Mouse (Mus musculus) CH12.LX (cell line): Measurements from ENCODE around the gene Nudt15. TPM values are rescaled to one million over a fixed set of nuclear protein-coding genes. Genes with fewer than 3 reads are reported as not detected.

Experiments
- DNase-seq: peaks from one replicate; pipeline ENCODE4 v3.0.0-alpha.2; 2013; ENCODE audit errors: extremely low read depth
- H3K27ac ChIP-seq: 2 replicates; pipeline ENCODE4 v1.5.1; 2012; ENCODE audit warnings: low read depth, mild to moderate bottlenecking, control low read depth, moderate library complexity; ENCODE audit not compliant: insufficient read depth
- H3K27me3 ChIP-seq: replicated peaks from 2 replicates; pipeline ENCODE3; 2012; ENCODE audit warnings: inconsistent platforms
- H3K36me3 ChIP-seq, 2 experiments: replicated peaks in 1 of 2; 2 replicates each; pipeline versions ENCODE3 to v1.6.1; 2012; ENCODE audit warnings: inconsistent platforms in 1 of 2, low read length in 1 of 2, mild to moderate bottlenecking in 1 of 2, mixed read lengths in 1 of 2, moderate library complexity in 1 of 2; ENCODE audit not compliant: control insufficient read depth in 1 of 2, insufficient read depth in 1 of 2
- H3K4me1 ChIP-seq, 2 experiments: 2 replicates each; pipeline ENCODE4 v1.6.1; 2012; ENCODE audit warnings: inconsistent platforms in 1 of 2, moderate library complexity in 1 of 2; ENCODE audit not compliant: insufficient read depth in 2 of 2, control insufficient read depth in 1 of 2
- H3K4me2 ChIP-seq: 2 replicates; pipeline ENCODE4 v1.6.1; 2012; ENCODE audit warnings: low read depth, mild to moderate bottlenecking, control low read depth; ENCODE audit not compliant: poor library complexity, insufficient read depth, severe bottlenecking
- H3K4me3 ChIP-seq, 3 experiments: fragments of 150-350 bp in 1 of 3; sonication (generic) in 1 of 3; replicated peaks in 1 of 3; 2 replicates each; pipeline versions ENCODE3 to v1.5.1; 2011 to 2012; ENCODE audit warnings: low read depth in 2 of 3, low read length in 2 of 3, mild to moderate bottlenecking in 2 of 3, moderate library complexity in 2 of 3, control low read depth in 1 of 3, improper control_type of control experiment in 1 of 3, inconsistent platforms in 1 of 3, mixed read lengths in 1 of 3; ENCODE audit not compliant: poor library complexity in 1 of 3
- H3K79me2 ChIP-seq: replicated peaks from 2 replicates; pipeline ENCODE4 v1.6.1; 2012; ENCODE audit warnings: mild to moderate bottlenecking, moderate library complexity; ENCODE audit not compliant: control insufficient read depth, poor library complexity, insufficient read depth, severe bottlenecking; ENCODE audit errors: extremely low read depth
- H3K9ac ChIP-seq: 2 replicates; pipeline ENCODE4 v1.6.1; 2012; ENCODE audit warnings: low read depth, mild to moderate bottlenecking, control low read depth, moderate library complexity; ENCODE audit not compliant: insufficient read depth
- H3K9me3 ChIP-seq: replicated peaks from 2 replicates; pipeline ENCODE3; 2012; ENCODE audit warnings: low read length, inconsistent platforms, mixed read lengths
- BHLHE40 ChIP-seq: IDR thresholded peaks from 2 replicates; pipeline ENCODE4 v1.6.1; 2011; ENCODE audit warnings: mild to moderate bottlenecking, low read depth, low read length, improper control_type of control experiment
- CHD2 ChIP-seq: IDR thresholded peaks from 2 replicates; pipeline ENCODE4 v1.6.1; 2011; ENCODE audit warnings: low read length, improper control_type of control experiment
- CTCF ChIP-seq, 2 experiments: IDR thresholded peaks in 1 of 2; conservative IDR thresholded peaks in 1 of 2; 2 replicates each; pipeline ENCODE4 v1.5.1; 2011 to 2012; ENCODE audit warnings: low read depth in 2 of 2, low read length in 2 of 2, improper control_type of control experiment in 1 of 2, inconsistent platforms in 1 of 2, mild to moderate bottlenecking in 1 of 2, moderate library complexity in 1 of 2
- E2F4 ChIP-seq: IDR thresholded peaks from 2 replicates; pipeline ENCODE4 v1.6.1; 2011; ENCODE audit warnings: low read depth, low read length, improper control_type of control experiment; ENCODE audit not compliant: insufficient replicate concordance
- ELF1 ChIP-seq: IDR thresholded peaks from 2 replicates; pipeline ENCODE4 v1.6.1; 2014; ENCODE audit warnings: low read depth, mild to moderate bottlenecking, inconsistent platforms, low read length, improper control_type of control experiment
- EP300 ChIP-seq: IDR thresholded peaks from 2 replicates; pipeline ENCODE4 v1.6.1; 2011; ENCODE audit warnings: low read length, improper control_type of control experiment
- HCFC1 ChIP-seq: IDR thresholded peaks from 2 replicates; pipeline ENCODE4 v1.6.1; 2012; ENCODE audit warnings: low read depth, mild to moderate bottlenecking, inconsistent platforms, low read length, improper control_type of control experiment
- IRF4 ChIP-seq: IDR thresholded peaks from 2 replicates; pipeline ENCODE4 v1.6.1; 2014; ENCODE audit warnings: low read depth, mild to moderate bottlenecking, inconsistent platforms, low read length, improper control_type of control experiment
- JUN ChIP-seq: IDR thresholded peaks from 2 replicates; pipeline ENCODE4 v1.6.1; 2011; ENCODE audit warnings: low read depth, mild to moderate bottlenecking, low read length, improper control_type of control experiment, moderate library complexity; ENCODE audit not compliant: insufficient read depth
- KAT2A ChIP-seq: IDR thresholded peaks from 2 replicates; pipeline ENCODE4 v1.6.1; 2012; ENCODE audit warnings: low read length, improper control_type of control experiment, inconsistent platforms; ENCODE audit not compliant: insufficient replicate concordance
- MAX ChIP-seq: IDR thresholded peaks from 2 replicates; pipeline ENCODE4 v1.6.1; 2011; ENCODE audit warnings: low read length, improper control_type of control experiment
- MAZ ChIP-seq: IDR thresholded peaks from 2 replicates; pipeline ENCODE4 v1.6.1; 2012; ENCODE audit warnings: low read depth, mild to moderate bottlenecking, inconsistent platforms, low read length, improper control_type of control experiment, moderate library complexity
- MEF2A ChIP-seq: IDR thresholded peaks from 2 replicates; pipeline ENCODE4 v1.6.1; 2014; ENCODE audit warnings: low read depth, mild to moderate bottlenecking, inconsistent platforms, low read length, improper control_type of control experiment, borderline replicate concordance
- MXI1 ChIP-seq: IDR thresholded peaks from 2 replicates; pipeline ENCODE4 v1.6.1; 2011; ENCODE audit warnings: mild to moderate bottlenecking, low read depth, low read length, improper control_type of control experiment
- MYC ChIP-seq: IDR thresholded peaks from 2 replicates; pipeline ENCODE4 v1.6.1; 2011; ENCODE audit warnings: low read depth, mild to moderate bottlenecking, improper control_type of control experiment, low read length
- NELFE ChIP-seq: IDR thresholded peaks from 2 replicates; pipeline ENCODE4 v1.6.1; 2011; ENCODE audit warnings: low read depth, low read length, improper control_type of control experiment
- NRF1 ChIP-seq: IDR thresholded peaks from 2 replicates; pipeline ENCODE4 v1.6.1; 2014; ENCODE audit warnings: low read depth, mild to moderate bottlenecking, inconsistent platforms, low read length, improper control_type of control experiment, moderate library complexity
- PAX5 ChIP-seq: IDR thresholded peaks from 2 replicates; pipeline ENCODE4 v1.6.1; 2012; ENCODE audit warnings: low read length, inconsistent platforms, mixed read lengths
- POLR2A ChIP-seq: IDR thresholded peaks from 2 replicates; pipeline ENCODE4 v1.6.1; 2011; ENCODE audit warnings: low read depth, mild to moderate bottlenecking, improper control_type of control experiment, low read length
- RAD21 ChIP-seq: IDR thresholded peaks from 2 replicates; pipeline ENCODE4 v1.6.1; 2011; ENCODE audit warnings: low read depth, mild to moderate bottlenecking, low read length, improper control_type of control experiment, moderate library complexity
- RCOR1 ChIP-seq: conservative IDR thresholded peaks from 2 replicates; pipeline ENCODE4 v1.6.1; 2012; ENCODE audit warnings: low read depth, mild to moderate bottlenecking, inconsistent platforms, low read length, improper control_type of control experiment
- SIN3A ChIP-seq: IDR thresholded peaks from 2 replicates; pipeline ENCODE4 v1.6.1; 2012; ENCODE audit warnings: low read length, improper control_type of control experiment, inconsistent platforms
- SMC3 ChIP-seq: IDR thresholded peaks from 2 replicates; pipeline ENCODE4 v1.6.1; 2011; ENCODE audit warnings: low read depth, low read length, improper control_type of control experiment
- TCF12 ChIP-seq: IDR thresholded peaks from 2 replicates; pipeline ENCODE4 v1.6.1; 2014; ENCODE audit warnings: low read depth, mild to moderate bottlenecking, inconsistent platforms, low read length, improper control_type of control experiment
- USF2 ChIP-seq: conservative IDR thresholded peaks from 2 replicates; pipeline ENCODE4 v1.6.1; 2011; ENCODE audit warnings: low read depth, low read length, improper control_type of control experiment
- ZC3H11A ChIP-seq: IDR thresholded peaks from 2 replicates; pipeline ENCODE4 v1.6.1; 2012; ENCODE audit warnings: low read depth, mild to moderate bottlenecking, inconsistent platforms, low read length, improper control_type of control experiment
- ZKSCAN1 ChIP-seq: IDR thresholded peaks from 2 replicates; pipeline ENCODE4 v1.6.1; 2012; ENCODE audit warnings: low read depth, inconsistent platforms, low read length, improper control_type of control experiment, borderline replicate concordance
- ZMIZ1 ChIP-seq: IDR thresholded peaks from 2 replicates; pipeline ENCODE4 v1.6.1; 2012; ENCODE audit warnings: low read depth, mild to moderate bottlenecking, inconsistent platforms, low read length, improper control_type of control experiment
- ZNF384 ChIP-seq: IDR thresholded peaks from 2 replicates; pipeline ENCODE4 v1.6.1; 2012; ENCODE audit warnings: low read depth, low read length, improper control_type of control experiment, inconsistent platforms
- dilution Hi-C: fragments of 300-500 bp; cut with MboI; formaldehyde crosslinking; loops from 2 replicates; pipeline ENCODE4 v1.14.3; 2020; ENCODE audit warnings: low sequenced_read_pairs; ENCODE audit not compliant: extremely low pct_unique_long_range_greater_than_20kb, extremely low pct_ligation_motif_present
- in situ Hi-C: fragments of 300-500 bp; cut with MboI; formaldehyde crosslinking; loops from 3 replicates; pipeline ENCODE4 v1.14.3; 2019; ENCODE audit warnings: low sequenced_read_pairs, low pct_ligation_motif_present, low pct_unique_long_range_greater_than_20kb, mixed read lengths
- polyA plus RNA-seq: library from polyadenylated mRNA; unstranded; fragments of >175 nt; gene quantifications from 2 replicates; pipeline ENCODE4 v1.2.1, GENCODE M21; 2012; ENCODE audit warnings: low read depth; ENCODE audit not compliant: insufficient read length
- total RNA-seq, 2 experiments: library from RNA; depleted of rRNA; stranded (reverse); fragments of 300-350 nt in 1 of 2; fragments of >200 nt in 1 of 2; gene quantifications; 2 replicates each; pipeline ENCODE4 v1.2.3; 2012 to 2014

Nudt15 gene
- total and polyA plus RNA-seq, 3 experiments, result 2.5 to 9.0 (median 6.8) TPM

DNA sequence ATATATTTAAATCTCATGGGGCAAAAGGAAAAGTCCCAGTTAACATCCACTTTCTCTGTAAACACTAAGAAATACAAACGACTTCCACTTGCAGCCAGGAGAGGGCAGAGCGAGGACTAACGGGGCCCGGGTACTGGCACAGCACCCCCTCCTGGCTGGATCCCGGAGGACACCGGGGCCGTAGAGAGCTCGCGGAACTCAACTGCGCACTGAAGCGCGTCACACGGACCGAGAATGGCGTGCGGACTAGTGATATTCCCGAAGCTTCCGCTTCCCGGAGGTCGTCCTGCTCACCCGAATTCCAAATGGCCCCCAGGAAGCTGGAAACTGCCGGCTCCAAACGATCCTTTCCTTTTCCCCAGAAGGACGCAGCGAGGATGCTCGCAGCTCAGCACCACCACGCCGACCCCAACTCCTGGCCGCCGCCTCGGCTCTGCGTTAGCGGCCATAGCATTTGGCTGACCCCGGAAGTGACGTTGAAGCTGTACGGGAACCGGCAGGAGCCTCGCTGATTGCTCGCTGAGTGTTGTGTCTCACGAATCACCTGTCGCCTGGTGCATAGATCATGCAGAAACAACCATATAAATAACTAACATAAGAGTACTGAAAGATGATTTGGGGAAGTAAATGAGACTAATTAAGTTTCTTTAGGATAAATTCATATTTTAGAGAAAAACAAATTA is 23.1 kb downstream of the Nudt15 start, which contains the start of gene Sucla2:
Sucla2 (plus strand) TSS at position 554 of the 683 bp plus-strand sequence.
- no peaks in the 10 kb centered on the region for H3K9me3 ChIP-seq
- dilution Hi-C loops, result no loop called here
- H3K36me3 ChIP-seq, result no peaks in the 10 kb centered on the region
- peak within 1 kb of the TSS; percentile 66 for H3K27ac ChIP-seq
- peak within 1 kb of the TSS; percentile 80 for H3K9ac ChIP-seq
- H3K4me1 ChIP-seq, result peaks cover 3 to 15% of the 10 kb centered on the region in 2 experiments; a peak in 2 of 4 replicates
- in situ Hi-C loops, result no loop called here
- H3K4me3 ChIP-seq, result peak within 1 kb of the TSS; percentile 48 to 77 (median 50)
- H3K27me3 ChIP-seq, result no peaks in the 10 kb centered on the region
- H3K79me2 ChIP-seq, result no peaks in the 10 kb centered on the region
- peak; percentile 95 for DNase-seq
- H3K4me2 ChIP-seq, result peak within 1 kb of the TSS; percentile 67
- TF ChIP-seq ZKSCAN1, result no peak
- TF ChIP-seq NRF1, result peak; percentile 65; the same call in 1 of the 2 replicates
- peak; percentile 87 for TF ChIP-seq SMC3
- peak; percentile 93 for TF ChIP-seq HCFC1
- 0 out of 2 replicates have a peak, but pooled peaks have one; percentile 47 for TF ChIP-seq RCOR1
- TF ChIP-seq MXI1, result peak; percentile 75; the same call in 1 of the 2 replicates
- TF ChIP-seq JUN, result no peak
- peak; percentile 78; the same call in 1 of the 2 replicates for TF ChIP-seq IRF4
- TF ChIP-seq MAX, result peak; percentile 53
- TF ChIP-seq SIN3A, result peak; percentile 85
- TF ChIP-seq PAX5, result no peak
- peak; percentile 84 for TF ChIP-seq NELFE
- peak; percentile 88 for TF ChIP-seq ELF1
- peak; percentile 60; the same call in 1 of the 2 replicates for TF ChIP-seq ZNF384
- TF ChIP-seq EP300, result 0 out of 2 replicates have a peak, but pooled peaks have one; percentile 7
- no peak for TF ChIP-seq E2F4
- TF ChIP-seq CHD2, result peak; percentile 79; the same call in 1 of the 2 replicates
- no peak for TF ChIP-seq BHLHE40
- 0 out of 2 replicates have a peak, but pooled peaks have one; percentile 60 for TF ChIP-seq MAZ
- 0 out of 2 replicates have a peak, but pooled peaks have one; percentile 58 for TF ChIP-seq MYC
- TF ChIP-seq CTCF (conservative IDR thresholded peaks at IDR 0.05 in 1 of 2, IDR thresholded peaks at IDR 0.05 in 1 of 2; ENCODE audit: low read depth in 2 of 2, low read length in 2 of 2), result peak; percentile 70 to 100
- TF ChIP-seq MEF2A, result peak; percentile 83
- TF ChIP-seq POLR2A, result peak; percentile 60
- TF ChIP-seq RAD21, result peak; percentile 60
- no peak for TF ChIP-seq USF2
- TF ChIP-seq ZMIZ1, result peak; percentile 41; the same call in 1 of the 2 replicates
- TF ChIP-seq ZC3H11A, result no peak
- peak; percentile 87; the same call in 1 of the 2 replicates for TF ChIP-seq KAT2A
- TF ChIP-seq TCF12, result peak; percentile 79
